Mouse (Mus musculus) ZHBTc4 (cell line): ENCODE data around the gene Cpm.

Experiments used
- DNase-seq: peaks from one replicate; pipeline ENCODE4 v3.0.0-alpha.2; 2011; ENCODE audit warnings: low read depth, low spot score

The Cpm gene

GRCm38 (mm10) chr10:117648643-117649042 is 19.3 kb downstream of the Cpm start:
- no peak for DNase-seq

DNA sequence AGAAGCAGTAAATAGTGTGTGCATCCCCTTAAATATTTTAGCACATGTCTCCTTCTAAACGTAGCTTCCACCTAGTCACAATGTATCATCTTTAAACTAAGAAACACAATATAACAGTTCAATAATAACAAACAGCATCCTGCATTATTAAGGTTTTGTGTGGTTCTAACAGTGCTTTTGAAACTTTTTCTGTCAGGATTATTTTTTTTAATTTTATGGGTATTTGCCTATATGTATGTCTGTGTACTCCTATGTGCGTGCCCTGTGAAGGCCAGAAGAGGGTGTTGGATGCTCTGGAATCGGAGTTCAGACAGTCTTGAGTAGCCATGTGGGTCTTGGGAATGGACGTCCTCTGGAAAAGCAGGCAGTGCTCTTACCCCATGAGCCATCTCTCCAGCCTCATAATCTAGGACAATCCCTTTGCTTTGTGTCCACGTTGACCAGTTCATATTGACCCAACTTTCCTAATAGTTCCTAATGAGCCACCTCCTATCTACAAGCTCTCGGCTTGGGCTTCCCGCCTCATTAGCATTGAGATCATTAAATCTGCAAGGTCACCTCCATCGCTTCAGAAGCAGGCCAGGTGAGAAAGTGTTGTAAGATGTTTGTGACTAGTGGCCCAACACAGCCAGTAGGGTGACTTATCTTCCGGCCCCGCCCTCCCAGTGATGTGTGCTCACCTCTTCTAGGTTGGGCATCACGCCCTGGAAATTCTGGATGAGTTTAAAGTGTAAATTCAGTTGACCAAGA is 20.2 kb downstream of the Cpm start:
- DNase-seq: no peak

GRCm38 (mm10) chr10:117650042-117650655 is 20.8 kb downstream of the Cpm start:
- DNase-seq: no peak

GRCm38 (mm10) chr10:117650725-117651124 is 21.4 kb downstream of the Cpm start:
- peak; percentile 45 for DNase-seq

- no peak for DNase-seq
Measured at GRCm38 (mm10) chr10:117651587-117652377, 22.5 kb downstream of the Cpm start.

- no peak for DNase-seq
Measured at GRCm38 (mm10) chr10:117652378-117652774, 23.1 kb downstream of the Cpm start.

DNA sequence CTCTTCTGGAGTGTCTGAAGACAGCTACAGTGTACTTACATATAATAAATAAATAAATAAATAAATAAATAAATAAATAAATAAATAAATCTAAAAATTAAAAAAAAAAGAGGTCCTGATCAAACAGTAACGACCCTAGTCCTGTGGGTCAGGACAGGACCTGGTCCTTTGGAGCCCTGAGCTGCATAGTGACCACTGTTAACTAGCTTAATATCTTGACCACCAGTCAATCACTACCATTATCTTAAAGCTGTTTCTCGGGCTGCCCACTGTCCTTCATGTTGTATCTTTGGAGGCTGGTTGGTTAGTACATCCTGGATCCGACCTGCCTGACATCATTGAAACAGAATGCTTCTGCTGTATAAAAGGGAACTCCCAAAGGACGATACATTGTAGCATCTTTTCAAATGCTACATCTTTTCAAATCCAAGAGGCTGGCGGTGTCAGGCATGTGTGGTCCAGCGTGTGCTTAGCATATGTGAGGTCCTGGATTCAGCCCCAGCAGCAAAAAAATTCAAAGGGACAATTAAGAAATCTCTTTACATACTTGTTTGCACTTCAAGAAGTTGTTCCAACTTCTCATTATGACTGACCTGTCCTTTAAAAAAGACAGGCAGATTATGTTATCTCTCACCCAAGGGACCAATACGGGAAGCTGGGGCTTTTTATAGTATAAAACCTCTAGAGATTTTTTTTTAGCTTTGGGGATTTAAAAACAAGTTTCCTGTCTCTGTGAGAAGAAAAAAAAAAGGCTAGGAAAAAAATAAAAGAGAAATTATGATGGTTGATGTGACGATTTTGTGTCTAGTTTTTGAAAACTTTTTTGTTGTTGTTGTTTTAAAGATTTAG is 23.9 kb downstream of the Cpm start:
- no peak for DNase-seq

DNA sequence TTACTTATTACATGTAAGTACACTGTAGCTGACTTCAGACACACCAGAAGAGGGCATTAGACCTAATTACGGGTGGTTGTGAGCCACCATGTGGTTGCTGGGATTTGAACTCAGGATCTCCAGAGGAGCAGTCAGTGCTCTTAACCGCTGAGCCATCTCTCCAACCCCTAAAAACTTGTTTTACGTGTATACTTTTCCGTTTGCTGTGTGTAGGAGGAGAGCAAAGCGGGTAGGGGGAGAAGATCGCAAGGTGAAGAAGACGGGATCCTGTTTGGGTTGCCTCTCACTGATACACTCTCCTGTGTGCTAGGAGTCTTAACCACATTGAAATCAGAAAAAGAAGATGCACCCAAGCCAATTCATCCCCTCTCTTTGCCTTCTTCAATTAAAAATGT is 24.5 kb downstream of the Cpm start:
- no peak for DNase-seq

GRCm38 (mm10) chr10:117654576-117655123 is 25.4 kb downstream of the Cpm start:
- no peak for DNase-seq

DNA sequence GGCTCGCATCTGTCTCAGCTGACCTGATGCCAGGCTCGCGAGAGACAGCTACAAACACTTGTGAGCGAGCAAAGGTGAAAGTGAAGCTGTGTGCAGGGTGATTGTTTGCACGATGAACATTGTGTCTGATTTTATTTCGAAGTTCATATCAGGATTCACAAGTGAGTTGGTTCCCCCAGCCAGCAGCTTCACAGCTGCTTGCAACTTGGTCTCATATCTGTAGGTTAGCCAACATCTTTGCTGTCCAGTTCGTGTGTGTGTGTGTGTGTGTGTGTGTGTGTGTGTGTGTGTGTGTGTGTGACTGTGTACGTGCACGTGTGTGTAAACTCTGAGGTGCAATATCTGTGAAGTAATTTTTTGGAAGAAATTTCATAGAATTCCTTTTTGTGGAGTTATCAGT is 26.2 kb downstream of the Cpm start:
- no peak for DNase-seq

DNA sequence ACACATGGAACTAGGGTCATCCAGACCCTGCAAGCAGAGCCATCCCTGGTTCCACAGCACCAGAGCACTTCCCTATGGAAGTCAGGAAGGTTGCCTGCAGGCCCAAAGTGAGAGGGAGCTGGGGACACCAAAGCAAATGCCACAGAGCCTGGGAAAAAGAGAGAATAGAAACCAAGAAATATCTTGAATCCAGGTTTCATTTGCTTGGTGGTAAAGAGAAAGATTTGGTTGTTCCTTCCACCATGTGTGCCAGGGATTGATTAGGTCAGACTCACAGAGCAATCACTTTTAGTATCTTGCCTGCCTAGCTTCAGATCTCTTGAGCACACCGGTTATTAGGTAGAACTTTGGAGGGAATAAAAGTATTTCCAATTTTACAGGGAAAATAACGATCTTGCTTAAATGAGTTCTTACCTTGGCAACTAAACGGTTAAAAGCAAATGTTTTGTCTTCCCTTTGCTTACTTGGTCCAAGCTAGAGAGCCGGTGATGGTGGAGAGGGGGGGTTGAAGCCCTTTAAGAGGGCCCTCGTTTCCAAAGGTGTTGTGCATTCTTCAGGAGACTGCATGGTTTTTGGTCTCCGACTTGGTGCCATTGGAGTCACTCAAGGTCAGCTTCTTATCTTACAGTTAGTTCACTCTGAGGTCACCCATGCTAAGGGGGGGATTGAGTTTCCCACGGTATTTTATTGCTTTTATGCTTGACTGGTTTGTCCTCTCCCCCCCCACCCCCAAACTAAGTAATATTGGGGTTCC is 26.8 kb downstream of the Cpm start:
- no peak for DNase-seq

DNA sequence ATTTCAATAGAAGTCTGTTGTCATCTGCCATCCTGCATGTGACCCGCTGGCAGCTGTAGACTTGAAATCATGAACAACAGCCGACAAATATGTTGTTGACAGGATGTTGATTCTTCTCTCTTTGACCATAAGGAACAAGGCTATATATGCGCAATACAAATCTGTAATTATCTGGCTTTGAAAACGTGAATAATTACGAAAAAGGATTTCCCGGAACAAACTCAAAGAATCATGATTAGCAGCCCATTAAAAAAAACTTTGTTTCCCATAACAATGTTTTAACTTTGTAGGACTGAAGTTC is 27.3 kb downstream of the Cpm start:
- DNase-seq: no peak

GRCm38 (mm10) chr10:117656985-117657658 is 27.8 kb downstream of the Cpm start:
- no peak for DNase-seq

- DNase-seq: no peak
Measured at GRCm38 (mm10) chr10:117657659-117658306, 28.5 kb downstream of the Cpm start.

DNA sequence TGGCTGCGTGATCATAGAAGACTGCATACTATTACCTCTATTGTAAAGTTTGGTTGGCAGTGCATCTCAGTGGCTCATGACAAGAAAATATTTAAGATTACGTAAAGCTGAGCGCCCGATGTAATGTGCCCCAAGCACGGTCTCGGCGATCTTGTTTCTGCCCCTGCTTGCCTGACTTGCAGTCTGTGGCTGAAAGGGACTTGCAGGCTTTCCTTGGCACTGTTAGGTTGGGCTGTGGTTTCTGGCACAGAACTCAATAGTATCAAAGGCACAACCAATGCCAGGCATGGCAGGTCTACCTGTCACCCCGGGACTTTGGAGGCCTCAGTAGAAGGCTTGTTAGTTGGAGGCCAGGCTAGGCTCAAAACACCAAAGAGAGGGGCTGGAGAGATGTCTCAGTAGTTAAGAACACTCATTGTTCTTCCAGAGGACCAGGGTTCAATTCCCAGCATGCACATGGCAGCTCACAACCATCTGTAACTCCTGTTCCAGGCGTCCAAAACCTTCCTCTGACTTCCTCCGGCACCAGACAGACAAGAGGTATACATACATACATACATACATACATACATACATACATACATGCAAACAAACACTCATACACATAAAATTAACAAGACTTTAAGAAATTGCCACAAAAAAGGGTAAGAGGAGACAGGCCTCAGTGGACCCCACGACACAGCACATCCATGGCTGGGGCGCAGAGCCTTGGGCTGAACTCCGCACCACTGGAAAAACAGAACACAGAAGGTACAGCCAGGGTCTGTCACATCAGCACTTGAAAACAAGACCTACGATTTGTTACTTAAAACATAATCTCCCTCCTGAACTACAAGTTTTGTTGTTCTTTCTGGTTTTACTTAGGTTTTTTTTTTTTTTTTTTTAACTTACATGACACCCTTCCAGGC is 29.5 kb downstream of the Cpm start:
- DNase-seq: no peak

DNA sequence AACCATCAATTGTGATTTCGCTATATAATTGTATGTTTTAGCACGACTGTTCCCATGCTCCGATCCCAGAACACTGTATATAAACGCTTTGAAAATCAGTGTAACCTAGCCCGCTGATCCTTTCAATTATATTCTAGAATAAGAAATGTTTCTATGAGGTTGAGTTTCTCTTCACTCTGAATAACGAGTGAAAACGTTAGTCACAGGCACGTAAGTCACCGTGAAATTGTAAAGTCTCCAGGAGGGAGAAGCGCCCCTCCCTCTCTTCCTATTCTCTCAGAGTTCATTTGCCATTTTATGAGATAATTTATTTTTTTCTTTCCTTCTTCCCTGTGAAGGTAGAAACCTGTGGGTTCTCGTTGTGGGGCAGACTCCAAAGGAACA is 30.1 kb downstream of the Cpm start:
- DNase-seq: no peak

GRCm38 (mm10) chr10:117659819-117660218 is 30.5 kb downstream of the Cpm start:
- no peak for DNase-seq

DNA sequence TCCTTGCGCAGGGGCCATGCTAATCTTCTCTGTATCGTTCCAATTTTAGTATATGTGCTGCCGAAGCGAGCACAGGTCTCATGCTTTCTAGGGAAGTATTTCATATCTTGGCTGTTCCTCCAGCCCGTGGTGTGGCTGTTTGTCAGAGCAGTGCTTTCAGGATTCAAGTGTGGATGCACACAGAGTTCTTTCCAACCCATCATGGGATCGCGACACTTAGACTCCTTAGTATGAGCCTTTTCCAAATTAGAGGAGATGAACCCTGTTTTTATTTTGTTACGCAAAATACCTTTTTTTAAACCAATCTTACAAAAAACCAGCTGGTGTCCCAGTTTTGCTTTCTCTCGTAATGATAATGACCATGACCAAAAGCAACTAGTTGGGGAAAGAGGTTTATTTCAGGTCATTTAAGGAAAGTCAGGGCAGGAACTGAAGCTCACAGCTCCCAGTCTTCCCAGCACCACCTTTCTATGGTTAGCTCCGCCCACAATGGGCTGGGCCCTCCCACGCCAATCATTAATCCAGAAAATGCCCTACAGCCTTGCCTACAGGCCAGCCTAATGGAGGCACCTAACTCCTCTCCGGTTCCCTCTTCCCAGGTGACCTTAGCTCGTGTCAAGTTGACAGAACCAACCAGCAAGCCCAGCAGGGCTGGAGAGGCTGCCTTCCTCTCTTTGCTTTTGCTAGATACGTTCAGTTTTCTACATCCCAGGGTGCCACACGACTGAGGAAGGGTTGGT is 33.2 kb downstream of the Cpm start:
- peak; percentile 82 for DNase-seq
